Mouse (Mus musculus) C2C12 (cell line): ENCODE results near the gene F12. TPM values are rescaled to one million over a fixed set of nuclear protein-coding genes. Genes with fewer than 3 reads are reported as not detected.

Experiments used
- H3K27me3 ChIP-seq: one replicate; pipeline ENCODE4 v1.6.1; 2011; ENCODE audit not compliant: control insufficient read depth, insufficient read depth, insufficient read length
- H3K36me3 ChIP-seq: one replicate; pipeline ENCODE4 v1.6.1; 2011; ENCODE audit not compliant: control insufficient read depth, insufficient read depth
- H3K4me3 ChIP-seq: one replicate; pipeline ENCODE4 v1.5.1; 2011; ENCODE audit warnings: mild to moderate bottlenecking, control low read depth; ENCODE audit not compliant: poor library complexity, insufficient read depth, severe bottlenecking
- H3K79me2 ChIP-seq: one replicate; pipeline ENCODE4 v1.6.1; 2011; ENCODE audit not compliant: control insufficient read depth, insufficient read depth
- H3K79me3 ChIP-seq: one replicate; pipeline ENCODE4 v1.6.1; 2011; ENCODE audit warnings: low read depth, control low read depth
- H3ac ChIP-seq: one replicate; pipeline ENCODE3; 2011; ENCODE audit warnings: low read depth; ENCODE audit not compliant: control insufficient read depth, insufficient read length
- CEBPB ChIP-seq: IDR thresholded peaks from one replicate; pipeline ENCODE4 v1.6.1; 2011; ENCODE audit warnings: low read depth, mild to moderate bottlenecking, control low read depth, moderate library complexity
- CTCF ChIP-seq: IDR thresholded peaks from one replicate; pipeline ENCODE4 v1.5.1; 2011; ENCODE audit not compliant: control insufficient read depth, insufficient read depth, insufficient read length
- FOSL1 ChIP-seq: IDR thresholded peaks from one replicate; pipeline ENCODE4 v1.8.0; 2011; ENCODE audit warnings: mild to moderate bottlenecking, low read length; ENCODE audit not compliant: poor library complexity, insufficient read depth, severe bottlenecking
- MAX ChIP-seq: IDR thresholded peaks from one replicate; pipeline ENCODE4 v1.6.1; 2011; ENCODE audit warnings: mild to moderate bottlenecking, control low read depth
- MYOD1 ChIP-seq: IDR thresholded peaks from one replicate; pipeline ENCODE4 v1.6.1; 2011; ENCODE audit warnings: low read depth; ENCODE audit not compliant: control insufficient read depth, insufficient read length
- MYOG ChIP-seq: IDR thresholded peaks from one replicate; pipeline ENCODE4 v1.6.1; 2011; ENCODE audit not compliant: control insufficient read depth, insufficient read length; ENCODE audit errors: extremely low read depth
- USF1 ChIP-seq: IDR thresholded peaks from one replicate; pipeline ENCODE4 v1.6.1; 2011; ENCODE audit warnings: low read depth, mild to moderate bottlenecking, control low read depth, moderate library complexity
- polyA plus RNA-seq: library from polyadenylated mRNA; unstranded; fragments of >200 nt; fragmentation: generic; extraction: Trizol; gene quantifications from one replicate; pipeline ENCODE4 v1.2.1, GENCODE M21; 2012; ENCODE audit warnings: missing spikeins

The F12 gene
- polyA plus RNA-seq, 1 experiment: not detected

GRCm38 (mm10) chr13:55413333-55413732, 13.3 kb downstream of the F12 start:
- Histone ChIP-seq H3K79me3 (no peaks in the 10 kb centered on the region), H3K79me2 (no peaks in the 10 kb centered on the region), H3K27me3 (peaks cover 10% of the 10 kb centered on the region), H3ac (no peak overlapping the region), H3K36me3 (no peaks in the 10 kb centered on the region), H3K4me3 (no peak overlapping the region)
- TF ChIP-seq MAX (no peak), USF1 (no peak)

- H3K79me2 ChIP-seq: no peaks in the 10 kb centered on the region
Measured at GRCm38 (mm10) chr13:55412643-55413307, 13.8 kb downstream of the F12 start.

GRCm38 (mm10) chr13:55411826-55412225, 14.8 kb downstream of the F12 start:
- Histone ChIP-seq H3K79me2 (no peaks in the 10 kb centered on the region), H3ac (no peak overlapping the region), H3K79me3 (no peaks in the 10 kb centered on the region), H3K27me3 (peaks cover 13% of the 10 kb centered on the region), H3K4me3 (no peak overlapping the region), H3K36me3 (no peaks in the 10 kb centered on the region)
- TF ChIP-seq FOSL1 (no peak), MYOG (no peak), MAX (no peak), USF1 (no peak), CEBPB (no peak), MYOD1 (no peak), CTCF (no peak)

More at GRCm38 (mm10) chr13:55412643-55413307, 13.8 kb downstream of the F12 start:
- Histone ChIP-seq H3K4me3 (no peak overlapping the region), H3K27me3 (peaks cover 13% of the 10 kb centered on the region), H3ac (no peak overlapping the region), H3K36me3 (no peaks in the 10 kb centered on the region), H3K79me3 (no peaks in the 10 kb centered on the region)
- TF ChIP-seq USF1 (no peak), FOSL1 (no peak), MYOD1 (no peak), MAX (no peak), CTCF (no peak), MYOG (no peak), CEBPB (no peak)

GRCm38 (mm10) chr13:55408546-55409120, 18.0 kb downstream of the F12 start:
- no peak for TF ChIP-seq FOSL1
- no peak for TF ChIP-seq CEBPB
- no peak for TF ChIP-seq MYOD1
- TF ChIP-seq MAX: no peak
- TF ChIP-seq MYOG: no peak
- no peak for TF ChIP-seq CTCF
- no peak for TF ChIP-seq USF1
- no peaks in the 10 kb centered on the region for H3K79me2 ChIP-seq

GRCm38 (mm10) chr13:55407341-55407740, 19.3 kb downstream of the F12 start:
- Histone ChIP-seq H3K4me3 (no peak overlapping the region), H3K79me2 (no peaks in the 10 kb centered on the region), H3ac (no peak overlapping the region), H3K27me3 (peaks cover 32% of the 10 kb centered on the region), H3K36me3 (no peaks in the 10 kb centered on the region), H3K79me3 (no peaks in the 10 kb centered on the region)
- TF ChIP-seq FOSL1 (no peak), USF1 (no peak)

More at GRCm38 (mm10) chr13:55408546-55409120, 18.0 kb downstream of the F12 start:
- Histone ChIP-seq H3ac (no peak overlapping the region), H3K36me3 (no peaks in the 10 kb centered on the region), H3K79me3 (no peaks in the 10 kb centered on the region), H3K4me3 (no peak overlapping the region), H3K27me3 (peaks cover 20% of the 10 kb centered on the region)

GRCm38 (mm10) chr13:55405783-55406390, 20.7 kb downstream of the F12 start:
- Histone ChIP-seq H3K27me3 (peaks cover 37% of the 10 kb centered on the region), H3ac (no peak overlapping the region), H3K79me2 (no peaks in the 10 kb centered on the region), H3K4me3 (no peak overlapping the region), H3K79me3 (no peaks in the 10 kb centered on the region), H3K36me3 (no peaks in the 10 kb centered on the region)
- TF ChIP-seq CTCF (no peak), MYOG (no peak), FOSL1 (no peak), MAX (no peak), USF1 (no peak), MYOD1 (no peak), CEBPB (no peak)
